Mouse (Mus musculus) forebrain, embryonic 13.5 days (tissue): ENCODE measurements around the gene Lrtm1. TPM values are rescaled to one million over a fixed set of nuclear protein-coding genes. Genes with fewer than 3 reads are reported as not detected.

Experiments
- ATAC-seq: fragments of 200-750 bp; cut with Nextera tagmentation; 2 replicates; pipeline ENCODE4 v1.8.0; 2017
- H3K27ac ChIP-seq: fragments of 300-500 bp; sonication (generic); 2 replicates; pipeline ENCODE4 v1.5.1; 2015; ENCODE audit warnings: inconsistent platforms, mild to moderate bottlenecking, moderate library complexity
- H3K27me3 ChIP-seq: fragments of 300-500 bp; sonication (generic); 2 replicates; pipeline ENCODE4 v1.6.1; 2015; ENCODE audit warnings: mild to moderate bottlenecking, inconsistent platforms
- H3K36me3 ChIP-seq: fragments of 300-500 bp; sonication (generic); 2 replicates; pipeline ENCODE4 v1.6.1; 2015; ENCODE audit warnings: mild to moderate bottlenecking, inconsistent platforms; ENCODE audit not compliant: poor library complexity, severe bottlenecking
- H3K4me1 ChIP-seq: fragments of 300-500 bp; sonication (generic); 2 replicates; pipeline ENCODE4 v1.6.1; 2015; ENCODE audit warnings: inconsistent platforms
- H3K4me2 ChIP-seq: fragments of 300-500 bp; sonication (generic); 2 replicates; pipeline ENCODE4 v1.6.1; 2015; ENCODE audit warnings: inconsistent platforms, mild to moderate bottlenecking, moderate library complexity
- H3K4me3 ChIP-seq: fragments of 300-500 bp; sonication (generic); 2 replicates; pipeline ENCODE4 v1.5.1; 2015; ENCODE audit warnings: mild to moderate bottlenecking, inconsistent platforms
- H3K9ac ChIP-seq: fragments of 300-500 bp; sonication (generic); 2 replicates; pipeline ENCODE4 v1.6.1; 2015; ENCODE audit warnings: mild to moderate bottlenecking, inconsistent platforms
- H3K9me3 ChIP-seq: fragments of 300-500 bp; sonication (generic); replicated peaks from 2 replicates; pipeline ENCODE4 v1.6.1; 2016; ENCODE audit warnings: inconsistent platforms
- WGBS: fragments of 180-500 bp; shearing (Covaris S2); methylation state at CpG from one replicate; pipeline ENCODE4 v1.1.7; 2015; 5-methylcytosine and 5-hydroxymethylcytosine counted together
- polyA plus RNA-seq: library from polyadenylated mRNA; unstranded; fragments of >200 nt; fragmentation: Nextera tagmentation; extraction: Ambion mirVana; gene quantifications from 2 replicates; pipeline ENCODE4 v1.2.1, GENCODE M21; 2015

Gene Lrtm1
- polyA plus RNA-seq, 1 experiment from 2014 or later, result 0.18 TPM

- Histone ChIP-seq H3K4me3 (no peak overlapping the region), H3K4me2 (no peak overlapping the region), H3K27me3 (peaks cover 49% of the 10 kb centered on the region), H3K4me1 (0 out of 2 replicates have a peak, but pooled peaks cover 10% of the 10 kb centered on the region), H3K9ac (no peak overlapping the region), H3K36me3 (no peaks in the 10 kb centered on the region), H3K9me3 (no peaks in the 10 kb centered on the region), H3K27ac (no peak overlapping the region)
- peak; percentile 43; the same call in 1 of the 2 replicates for ATAC-seq
- WGBS, result 62% methylated on average over 9 of the region's 9 CpGs
These were observed 22.8 kb downstream of the Lrtm1 start for GRCm38 (mm10) chr14:29040606-29041364.

- 93% methylated on average over 1 of the region's 1 CpGs for WGBS
- H3K4me3 ChIP-seq, result no peak overlapping the region
- H3K36me3 ChIP-seq, result no peaks in the 10 kb centered on the region
- 0 out of 2 replicates have a peak, but pooled peaks cover 10% of the 10 kb centered on the region for H3K4me1 ChIP-seq
- H3K27ac ChIP-seq, result no peak overlapping the region
- H3K9ac ChIP-seq, result no peak overlapping the region
- peaks cover 43% of the 10 kb centered on the region for H3K27me3 ChIP-seq
- no peak overlapping the region for H3K4me2 ChIP-seq
- H3K9me3 ChIP-seq, result no peaks in the 10 kb centered on the region
- ATAC-seq, result no peak
These were observed 23.5 kb downstream of the Lrtm1 start for GRCm38 (mm10) chr14:29041498-29041897.

- Histone ChIP-seq H3K27me3 (peaks cover 36% of the 10 kb centered on the region), H3K36me3 (no peaks in the 10 kb centered on the region), H3K4me1 (0 out of 2 replicates have a peak, but pooled peaks cover 10% of the 10 kb centered on the region), H3K9me3 (no peaks in the 10 kb centered on the region), H3K4me2 (no peak overlapping the region), H3K9ac (no peak overlapping the region), H3K4me3 (no peak overlapping the region), H3K27ac (no peak overlapping the region)
- 69% methylated on average over 1 of the region's 1 CpGs for WGBS
- ATAC-seq, result no peak
These were observed 24.3 kb downstream of the Lrtm1 start for GRCm38 (mm10) chr14:29042355-29042754.

- H3K9me3 ChIP-seq, result no peaks in the 10 kb centered on the region
- H3K27me3 ChIP-seq, result no peaks in the 10 kb centered on the region
- no peak overlapping the region for H3K4me3 ChIP-seq
- no peaks in the 10 kb centered on the region for H3K4me1 ChIP-seq
- no peaks in the 10 kb centered on the region for H3K36me3 ChIP-seq
- no peak for ATAC-seq
- no peak overlapping the region for H3K9ac ChIP-seq
- H3K27ac ChIP-seq, result no peak overlapping the region
- no peak overlapping the region for H3K4me2 ChIP-seq
- WGBS, result 79% methylated on average over 16 of the region's 16 CpGs
These were observed 34.2 kb downstream of the Lrtm1 start for GRCm38 (mm10) chr14:29051951-29052835.

- ATAC-seq, result no peak
- Histone ChIP-seq H3K4me3 (no peak overlapping the region), H3K36me3 (no peaks in the 10 kb centered on the region), H3K4me2 (no peak overlapping the region), H3K9me3 (no peaks in the 10 kb centered on the region), H3K27ac (no peak overlapping the region), H3K27me3 (no peaks in the 10 kb centered on the region), H3K9ac (no peak overlapping the region), H3K4me1 (no peaks in the 10 kb centered on the region)
These were observed 42.7 kb downstream of the Lrtm1 start for GRCm38 (mm10) chr14:29060679-29061078.

GRCm38 (mm10) chr14:29061491-29061890 lies 43.5 kb downstream of the Lrtm1 start:
- H3K9me3 ChIP-seq, result no peaks in the 10 kb centered on the region
- H3K9ac ChIP-seq, result no peak overlapping the region
- ATAC-seq, result no peak
- H3K4me1 ChIP-seq, result no peaks in the 10 kb centered on the region
- H3K36me3 ChIP-seq, result no peaks in the 10 kb centered on the region
- H3K4me2 ChIP-seq, result no peak overlapping the region
- no peak overlapping the region for H3K27ac ChIP-seq
- H3K4me3 ChIP-seq, result no peak overlapping the region
- WGBS, result 83% methylated on average over 1 of the region's 1 CpGs
- no peaks in the 10 kb centered on the region for H3K27me3 ChIP-seq

- Histone ChIP-seq H3K4me1 (no peaks in the 10 kb centered on the region), H3K36me3 (no peaks in the 10 kb centered on the region), H3K9me3 (no peaks in the 10 kb centered on the region), H3K4me2 (no peak overlapping the region), H3K27ac (no peak overlapping the region), H3K4me3 (no peak overlapping the region), H3K27me3 (no peaks in the 10 kb centered on the region), H3K9ac (no peak overlapping the region)
- WGBS, result 88% methylated on average over 2 of the region's 2 CpGs
- ATAC-seq, result no peak
These were observed 44.7 kb downstream of the Lrtm1 start for GRCm38 (mm10) chr14:29062676-29063075.

- Histone ChIP-seq H3K27me3 (no peaks in the 10 kb centered on the region; the same call in 1 of the 2 replicates), H3K4me2 (no peak overlapping the region), H3K4me1 (no peaks in the 10 kb centered on the region), H3K27ac (no peak overlapping the region), H3K4me3 (no peak overlapping the region), H3K9me3 (no peaks in the 10 kb centered on the region), H3K36me3 (no peaks in the 10 kb centered on the region), H3K9ac (no peak overlapping the region)
- WGBS, result 81% methylated on average over 4 of the region's 4 CpGs
- no peak for ATAC-seq
These were observed 55.7 kb downstream of the Lrtm1 start for GRCm38 (mm10) chr14:29073747-29074146.

- Histone ChIP-seq H3K36me3 (no peaks in the 10 kb centered on the region), H3K4me2 (no peak overlapping the region), H3K4me3 (no peak overlapping the region), H3K27me3 (no peaks in the 10 kb centered on the region; the same call in 1 of the 2 replicates), H3K9me3 (no peaks in the 10 kb centered on the region), H3K4me1 (no peaks in the 10 kb centered on the region), H3K9ac (no peak overlapping the region), H3K27ac (no peak overlapping the region)
- ATAC-seq, result no peak
- WGBS, result 53% methylated on average over 3 of the region's 3 CpGs
These were observed 59.4 kb downstream of the Lrtm1 start for GRCm38 (mm10) chr14:29077418-29077817.

- ATAC-seq, result no peak
- Histone ChIP-seq H3K27ac (no peak overlapping the region), H3K4me2 (no peak overlapping the region), H3K9me3 (no peaks in the 10 kb centered on the region), H3K4me1 (no peaks in the 10 kb centered on the region), H3K36me3 (no peaks in the 10 kb centered on the region), H3K9ac (no peak overlapping the region), H3K27me3 (no peaks in the 10 kb centered on the region; the same call in 1 of the 2 replicates), H3K4me3 (no peak overlapping the region)
- 79% methylated on average over 4 of the region's 4 CpGs for WGBS
These were observed 62.2 kb downstream of the Lrtm1 start for GRCm38 (mm10) chr14:29080228-29080627.

GRCm38 (mm10) chr14:29080630-29081029 lies 62.6 kb downstream of the Lrtm1 start:
- 86% methylated on average over 4 of the region's 4 CpGs for WGBS
- ATAC-seq, result no peak
- Histone ChIP-seq H3K27me3 (no peaks in the 10 kb centered on the region; the same call in 1 of the 2 replicates), H3K9me3 (no peaks in the 10 kb centered on the region), H3K9ac (no peak overlapping the region), H3K27ac (no peak overlapping the region), H3K4me3 (no peak overlapping the region), H3K36me3 (no peaks in the 10 kb centered on the region), H3K4me1 (no peaks in the 10 kb centered on the region), H3K4me2 (no peak overlapping the region)

- Histone ChIP-seq H3K36me3 (no peaks in the 10 kb centered on the region), H3K9ac (no peak overlapping the region), H3K9me3 (no peaks in the 10 kb centered on the region), H3K27me3 (no peaks in the 10 kb centered on the region; the same call in 1 of the 2 replicates), H3K27ac (no peak overlapping the region), H3K4me2 (no peak overlapping the region), H3K4me1 (peaks cover 7% of the 10 kb centered on the region; the same call in 1 of the 2 replicates), H3K4me3 (no peak overlapping the region)
- 100% methylated on average over 1 of the region's 1 CpGs for WGBS
- no peak for ATAC-seq
These were observed 64.2 kb downstream of the Lrtm1 start for GRCm38 (mm10) chr14:29082171-29082570.
